Mouse (Mus musculus) gastrocnemius, postnatal 25 days (tissue): ENCODE measurements around the gene Slc13a2. TPM values are rescaled to one million over a fixed set of nuclear protein-coding genes. Genes with fewer than 3 reads are reported as not detected.

ENCODE experiments used
- DNase-seq: peaks from one replicate; pipeline ENCODE4 v3.0.0; 2022
- total RNA-seq, 2 experiments: library from RNA; stranded (reverse); gene quantifications; 1 replicate in 1 of 2; 2 replicates in 1 of 2; pipeline ENCODE4 v1.2.3; 2021

Slc13a2 gene
- total RNA-seq, 2 experiments from 2014 or later, result not detected

GRCm38 (mm10) chr11:78392728-78393127, 29.3 kb downstream of the Slc13a2 start:
- DNase-seq, result no peak

GRCm38 (mm10) chr11:78386508-78387043, 35.4 kb downstream of the Slc13a2 start, which contains the start of gene Foxn1:
TSS of gene Foxn1 (minus strand) at chr11:78386558.
- DNase-seq, result no peak

GRCm38 (mm10) chr11:78385776-78386175, 36.2 kb downstream of the Slc13a2 start:
- DNase-seq, result no peak

GRCm38 (mm10) chr11:78382701-78383100, 39.3 kb downstream of the Slc13a2 start:
- no peak for DNase-seq

- DNase-seq, result no peak
Observed at GRCm38 (mm10) chr11:78382286-78382685, 39.7 kb downstream of the Slc13a2 start.

- no peak for DNase-seq
Observed at GRCm38 (mm10) chr11:78380996-78381395, 41.0 kb downstream of the Slc13a2 start.

GRCm38 (mm10) chr11:78380351-78380750, 41.7 kb downstream of the Slc13a2 start:
- DNase-seq, result no peak

GRCm38 (mm10) chr11:78377549-78378159, 44.4 kb downstream of the Slc13a2 start:
- no peak for DNase-seq

- DNase-seq, result peak; percentile 29
Observed at GRCm38 (mm10) chr11:78374147-78374546, 47.9 kb downstream of the Slc13a2 start.

GRCm38 (mm10) chr11:78372610-78373009, 49.4 kb downstream of the Slc13a2 start:
- DNase-seq, result no peak

- no peak for DNase-seq
Observed at GRCm38 (mm10) chr11:78372166-78372565, 49.9 kb downstream of the Slc13a2 start.

- DNase-seq, result no peak
Observed at GRCm38 (mm10) chr11:78371711-78372110, 50.3 kb downstream of the Slc13a2 start.

- DNase-seq, result no peak
Observed at GRCm38 (mm10) chr11:78370389-78370788, 51.6 kb downstream of the Slc13a2 start.

GRCm38 (mm10) chr11:78367456-78368225, 54.4 kb downstream of the Slc13a2 start:
- no peak for DNase-seq

- no peak for DNase-seq
Observed at GRCm38 (mm10) chr11:78364103-78364502, 57.9 kb downstream of the Slc13a2 start.

- DNase-seq, result no peak
Observed at GRCm38 (mm10) chr11:78363309-78364007, 58.6 kb downstream of the Slc13a2 start.

- no peak for DNase-seq
Observed at GRCm38 (mm10) chr11:78360789-78361131, 61.3 kb downstream of the Slc13a2 start.

- DNase-seq, result peak; percentile 48
Observed at GRCm38 (mm10) chr11:78360125-78360788, 61.8 kb downstream of the Slc13a2 start.

- no peak for DNase-seq
Observed at GRCm38 (mm10) chr11:78358330-78359007, 63.5 kb downstream of the Slc13a2 start.

GRCm38 (mm10) chr11:78355471-78356238, 66.4 kb downstream of the Slc13a2 start:
- DNase-seq, result no peak

- no peak for DNase-seq
Observed at GRCm38 (mm10) chr11:78354905-78355304, 67.1 kb downstream of the Slc13a2 start.
